Mouse (Mus musculus): ENCODE measurements around the gene Sik2.

DNA sequence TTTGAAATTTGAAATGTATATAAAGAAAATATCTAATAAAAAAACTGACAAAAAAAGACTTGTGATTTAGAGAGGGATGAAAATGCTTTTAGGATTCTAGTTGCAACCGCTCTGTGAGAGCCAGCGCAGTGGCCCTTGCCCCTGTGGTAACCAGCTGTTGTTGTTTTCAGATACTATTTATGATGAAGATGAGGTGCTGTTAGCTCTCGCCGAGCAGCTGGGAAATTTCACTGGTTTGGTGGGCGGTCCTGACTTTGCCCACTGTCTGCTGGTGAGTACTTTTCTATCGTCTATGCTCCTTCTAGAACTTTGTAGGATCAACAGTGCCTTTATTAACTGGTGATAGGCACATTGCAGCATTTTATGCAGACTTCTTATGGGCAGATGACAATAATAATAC lies 150.2 kb downstream of the Sik2 start:
- TF ChIP-seq GATA1 (IDR thresholded peaks at IDR 0.05; ENCODE audit: borderline replicate concordance, low read length) (no peak), FLI1 (IDR thresholded peaks at IDR 0.05; ENCODE audit: low read length) (no peak)
